Mouse (Mus musculus) hindbrain, embryonic 14.5 days (tissue): Measurements from ENCODE around the gene BC049352. TPM values are rescaled to one million over a fixed set of nuclear protein-coding genes. Genes with fewer than 3 reads are reported as not detected.

Experiments
- microRNA-seq: library from miRNA; unstranded; fragments of <30 nt; microRNA quantifications from one replicate; pipeline ENCODE4, GENCODE M21; 2016
- polyA plus RNA-seq: library from polyadenylated mRNA; unstranded; fragments of >200 nt; fragmentation: Nextera tagmentation; extraction: Ambion mirVana; gene quantifications from 2 replicates; pipeline ENCODE4 v1.2.1, GENCODE M21; 2014

The BC049352 gene
- polyA plus RNA-seq, 1 experiment from 2014 or later: not detected

Small RNA genes within 50 kb of the gene (microRNA-seq; reads per million reads assigned to microRNA genes)
- not detected for gene Mir7086

Other genes starting within 250 kb of the BC049352 start
- 46.0 and 50.2 TPM in 2 replicates for gene Ube4a, start 216.4 kb upstream of the BC049352 start, polyA plus RNA-seq
- not detected in 2 replicates for gene Cd3g, start 201.6 kb upstream of the BC049352 start, polyA plus RNA-seq
- gene Cd3d, start 200.2 kb upstream of the BC049352 start, polyA plus RNA-seq: not detected in 2 replicates
- gene Cd3e, start 172.4 kb upstream of the BC049352 start, polyA plus RNA-seq: 0.20 and 0.22 TPM in 2 replicates
- gene Mpzl2, start 142.2 kb upstream of the BC049352 start, polyA plus RNA-seq: 0.44 and 0.90 TPM in 2 replicates
- 1.1 and 1.7 TPM in 2 replicates for gene Mpzl3, start 126.8 kb upstream of the BC049352 start, polyA plus RNA-seq
- gene Jaml, start 102.8 kb upstream of the BC049352 start, polyA plus RNA-seq: 0.25 TPM in 1 of 2 replicates, not detected in the other
- gene Scn2b, start 64.2 kb upstream of the BC049352 start, polyA plus RNA-seq: 6.9 and 8.1 TPM in 2 replicates
- gene Scn4b, start 43.6 kb upstream of the BC049352 start, polyA plus RNA-seq: 0.07 and 0.17 TPM in 2 replicates
- gene Tmprss4, start 22.1 kb downstream of the BC049352 start, polyA plus RNA-seq: not detected in 2 replicates
- 0.68 and 0.85 TPM in 2 replicates for gene Il10ra, start 87.1 kb downstream of the BC049352 start, polyA plus RNA-seq
- gene Tmprss13, start 137.1 kb downstream of the BC049352 start, polyA plus RNA-seq: not detected in 2 replicates
- gene Fxyd6, start 188.2 kb downstream of the BC049352 start, polyA plus RNA-seq: 377 and 410 TPM in 2 replicates
- gene Fxyd2, start 217.7 kb downstream of the BC049352 start, polyA plus RNA-seq: 8.8 and 12.7 TPM in 2 replicates
- 13.2 and 15.1 TPM in 2 replicates for gene Dscaml1, start 244.6 kb downstream of the BC049352 start, polyA plus RNA-seq